Mouse (Mus musculus): ENCODE measurements around the gene Gm10096.
"Not testable (repeated sequence)": the region's sequence is repeated elsewhere in the genome, so short reads cannot be mapped to it uniquely, and the experiment has no call there.

The Gm10096 gene

GRCm38 (mm10) chrX:28954602-28955001, at the start of gene Gm10096:
Gene Gm10096, minus strand, starts transcription at chrX:28954702.
- DNase-seq (ENCODE audit: low read depth): not testable (repeated sequence)
